Mouse (Mus musculus) liver, embryonic 14.5 days (tissue): ENCODE data around the gene Rnf220.

Source experiments
- CTCF ChIP-seq: IDR thresholded peaks from 2 replicates; pipeline ENCODE4 v1.5.1; 2016; ENCODE audit warnings: antibody characterized with exemption, low read depth, control low read depth
- EP300 ChIP-seq: IDR thresholded peaks from 2 replicates; pipeline ENCODE4 v1.6.1; 2016; ENCODE audit warnings: antibody characterized with exemption, low read depth

DNA sequence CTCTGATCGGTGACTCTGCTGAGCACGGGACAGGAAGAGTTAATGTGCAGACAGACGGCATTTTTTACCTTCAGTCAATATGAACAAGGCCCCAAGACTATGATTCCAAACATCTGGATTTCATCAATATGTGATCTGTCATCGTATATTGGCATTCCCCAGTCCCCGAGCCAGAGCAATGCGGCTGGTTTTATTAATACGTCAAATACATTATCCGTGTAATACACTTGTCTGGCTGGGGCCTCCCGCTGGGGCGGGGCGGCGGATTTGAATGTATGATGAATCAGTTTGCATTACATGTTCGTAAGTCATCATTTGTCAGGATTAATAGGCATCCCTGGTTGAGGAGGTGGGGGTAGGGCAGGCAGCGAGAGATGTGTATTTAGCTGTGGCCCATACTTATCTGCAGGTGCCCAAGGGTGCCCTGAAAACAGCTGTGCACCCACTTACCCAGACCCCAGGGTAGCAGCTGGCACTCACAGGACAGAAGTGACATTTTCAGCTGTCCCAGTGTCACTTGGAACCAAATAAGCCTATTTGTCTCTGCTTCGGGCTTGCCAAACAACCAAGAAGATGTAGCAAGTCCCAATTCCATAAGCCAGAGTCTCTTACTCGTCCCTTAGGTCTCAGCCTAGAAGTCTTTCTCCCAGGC is 181.9 kb downstream of the Rnf220 start:
- TF ChIP-seq CTCF, result no peak
- TF ChIP-seq EP300, result no peak
